Mouse (Mus musculus) neural tube, embryonic 13.5 days (tissue): ENCODE results near the gene Padi1. TPM values are rescaled to one million over a fixed set of nuclear protein-coding genes. Genes with fewer than 3 reads are reported as not detected.
A peak's percentile ranks its signal among the peaks of the same experiment; 100 is the strongest.

Experiments
- ATAC-seq: fragments of 200-750 bp; cut with Nextera tagmentation; 2 replicates; pipeline ENCODE4 v1.8.0; 2017; ENCODE audit warnings: low read depth, mild to moderate bottlenecking, moderate TSS enrichment, moderate library complexity
- H3K27ac ChIP-seq: fragments of 300-500 bp; sonication (generic); replicated peaks from 2 replicates; pipeline ENCODE4 v1.5.1; 2015; ENCODE audit warnings: moderate library complexity, mild to moderate bottlenecking, inconsistent platforms
- H3K27me3 ChIP-seq: fragments of 300-500 bp; sonication (generic); 2 replicates; pipeline ENCODE4 v1.6.1; 2015; ENCODE audit warnings: mild to moderate bottlenecking, inconsistent platforms
- H3K36me3 ChIP-seq: fragments of 300-500 bp; sonication (generic); 2 replicates; pipeline ENCODE4 v1.6.1; 2015; ENCODE audit warnings: mild to moderate bottlenecking, inconsistent platforms
- H3K4me1 ChIP-seq: fragments of 300-500 bp; sonication (generic); replicated peaks from 2 replicates; pipeline ENCODE4 v1.6.1; 2015; ENCODE audit warnings: inconsistent platforms
- H3K4me2 ChIP-seq: fragments of 300-500 bp; sonication (generic); 2 replicates; pipeline ENCODE4 v1.6.1; 2015; ENCODE audit warnings: inconsistent platforms, mild to moderate bottlenecking, moderate library complexity
- H3K4me3 ChIP-seq: fragments of 300-500 bp; sonication (generic); 2 replicates; pipeline ENCODE4 v1.5.1; 2015; ENCODE audit warnings: mild to moderate bottlenecking, inconsistent platforms
- H3K9ac ChIP-seq: fragments of 300-500 bp; sonication (generic); 2 replicates; pipeline ENCODE4 v1.6.1; 2015; ENCODE audit warnings: moderate library complexity, mild to moderate bottlenecking, inconsistent platforms
- H3K9me3 ChIP-seq: fragments of 300-500 bp; sonication (generic); 2 replicates; pipeline ENCODE4 v1.6.1; 2016; ENCODE audit warnings: inconsistent platforms
- WGBS: fragments of 180-500 bp; shearing (Covaris S2); methylation state at CpG from one replicate; pipeline ENCODE4 v1.1.7; 2015; 5-methylcytosine and 5-hydroxymethylcytosine counted together
- polyA plus RNA-seq: library from polyadenylated mRNA; unstranded; fragments of >200 nt; fragmentation: Nextera tagmentation; extraction: Ambion mirVana; gene quantifications from 2 replicates; pipeline ENCODE4 v1.2.1, GENCODE M21; 2015

Gene Padi1
- polyA plus RNA-seq, 1 experiment from 2014 or later: 0.11 TPM

GRCm38 (mm10) chr4:140813358-140814185 lies 32.0 kb downstream of the Padi1 start:
- Histone ChIP-seq H3K9ac (no peak overlapping the region), H3K4me1 (peaks cover 22% of the 10 kb centered on the region), H3K27me3 (peaks cover 24% of the 10 kb centered on the region), H3K4me2 (peak overlapping the region; percentile 50; the same call in 1 of the 2 replicates), H3K4me3 (no peak overlapping the region), H3K9me3 (no peaks in the 10 kb centered on the region), H3K27ac (no peak overlapping the region), H3K36me3 (no peaks in the 10 kb centered on the region)
- WGBS: 15% methylated on average over 13 of the region's 13 CpGs
- ATAC-seq: no peak

- WGBS: 27% methylated on average over 14 of the region's 14 CpGs
- Histone ChIP-seq H3K4me3 (no peak overlapping the region), H3K36me3 (no peaks in the 10 kb centered on the region), H3K9me3 (no peaks in the 10 kb centered on the region), H3K4me2 (no peak overlapping the region), H3K4me1 (peaks cover 22% of the 10 kb centered on the region), H3K9ac (no peak overlapping the region), H3K27me3 (peaks cover 24% of the 10 kb centered on the region), H3K27ac (no peak overlapping the region)
- ATAC-seq: no peak
Measured at GRCm38 (mm10) chr4:140812609-140813008, 33.0 kb downstream of the Padi1 start.

DNA sequence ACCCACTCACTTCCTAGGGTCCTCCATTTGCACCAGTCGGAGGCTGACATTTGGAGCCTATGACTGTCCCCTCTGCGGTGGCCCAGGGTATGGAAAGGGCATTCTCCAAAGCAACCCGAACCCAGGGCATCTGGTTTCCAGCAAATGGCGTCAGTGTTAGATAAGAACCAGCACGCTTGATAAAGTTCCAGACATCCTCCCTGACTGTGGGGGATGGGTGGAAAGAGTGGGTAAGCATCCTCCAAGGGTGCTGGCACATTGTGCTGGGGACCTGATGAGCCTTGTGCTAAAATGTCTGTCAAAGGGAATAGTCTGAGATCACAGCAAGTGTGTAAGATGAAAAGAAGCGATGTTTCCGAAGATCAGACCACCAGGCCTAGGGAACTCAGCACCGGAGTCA lies 33.4 kb downstream of the Padi1 start:
- H3K4me3 ChIP-seq: no peak overlapping the region
- H3K9ac ChIP-seq: no peak overlapping the region
- H3K4me1 ChIP-seq: peaks cover 22% of the 10 kb centered on the region
- no peak overlapping the region for H3K4me2 ChIP-seq
- H3K27me3 ChIP-seq: peaks cover 24% of the 10 kb centered on the region
- no peak overlapping the region for H3K27ac ChIP-seq
- ATAC-seq: no peak
- WGBS: 70% methylated on average over 8 of the region's 8 CpGs
- H3K9me3 ChIP-seq: no peaks in the 10 kb centered on the region
- no peaks in the 10 kb centered on the region for H3K36me3 ChIP-seq

DNA sequence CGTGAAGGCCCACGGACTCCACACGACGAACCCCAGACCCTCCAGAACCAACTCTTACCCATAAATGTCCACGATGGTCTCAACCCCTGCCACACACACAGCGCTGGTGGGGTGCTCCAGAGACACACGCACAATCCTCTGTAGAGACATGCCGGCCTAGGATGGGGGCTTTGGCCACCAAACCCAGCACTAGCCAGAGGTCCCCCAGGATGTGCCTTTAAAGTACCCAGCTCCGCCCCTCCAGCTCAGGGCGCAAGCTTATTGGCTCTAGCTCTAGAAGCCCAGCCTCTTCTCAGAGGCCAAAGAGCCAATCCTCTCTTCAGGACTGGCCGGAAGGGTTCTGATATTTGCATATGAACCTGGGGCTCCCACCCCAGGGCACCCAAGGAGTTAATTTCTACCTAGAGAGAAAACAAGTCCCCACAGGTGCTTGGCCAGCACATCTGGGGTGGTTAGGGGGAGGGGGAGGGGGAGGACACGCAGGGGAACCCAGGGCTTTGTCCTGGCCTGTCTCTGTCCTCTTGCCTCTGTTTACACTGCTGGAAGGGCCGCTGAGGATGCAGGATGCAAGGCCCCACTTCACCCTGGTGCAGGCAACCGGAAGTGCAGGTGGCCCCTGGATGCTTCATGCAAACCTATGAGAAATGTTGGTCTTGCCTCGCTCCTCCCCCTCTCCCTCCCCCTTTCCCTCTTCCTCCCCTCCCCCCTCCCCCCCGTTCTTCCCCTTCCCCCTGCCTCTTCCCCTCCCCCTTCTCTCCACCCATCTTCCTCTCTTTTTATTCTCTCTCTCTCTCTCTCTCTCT lies 34.9 kb downstream of the Padi1 start, which contains the start of gene Padi3:
Gene Padi3 (minus strand): TSS at position 191 of the 803 bp plus-strand sequence.
- H3K4me3 ChIP-seq: no peak within 1 kb of the TSS
- 66% methylated on average over 16 of the region's 16 CpGs for WGBS
- H3K27ac ChIP-seq: no peak within 1 kb of the TSS
- H3K36me3 ChIP-seq: no peaks in the 10 kb centered on the region
- peaks cover 22% of the 10 kb centered on the region for H3K4me1 ChIP-seq
- ATAC-seq: no peak
- H3K4me2 ChIP-seq: no peak within 1 kb of the TSS
- no peaks in the 10 kb centered on the region for H3K9me3 ChIP-seq
- H3K9ac ChIP-seq: no peak within 1 kb of the TSS
- peaks cover 23% of the 10 kb centered on the region for H3K27me3 ChIP-seq

- no peaks in the 10 kb centered on the region for H3K9me3 ChIP-seq
- WGBS: 88% methylated on average over 8 of the region's 8 CpGs
Measured at GRCm38 (mm10) chr4:140809118-140809517, 36.5 kb downstream of the Padi1 start.

GRCm38 (mm10) chr4:140804601-140805000 lies 41.0 kb downstream of the Padi1 start:
- Histone ChIP-seq H3K9ac (no peak overlapping the region), H3K36me3 (no peaks in the 10 kb centered on the region), H3K27ac (no peak overlapping the region), H3K4me2 (no peak overlapping the region), H3K27me3 (no peaks in the 10 kb centered on the region; the same call in 1 of the 2 replicates), H3K4me3 (no peak overlapping the region), H3K4me1 (no peaks in the 10 kb centered on the region), H3K9me3 (no peaks in the 10 kb centered on the region)
- no peak for ATAC-seq
- 71% methylated on average over 9 of the region's 9 CpGs for WGBS

More at GRCm38 (mm10) chr4:140809118-140809517, 36.5 kb downstream of the Padi1 start:
- H3K4me3 ChIP-seq: no peak overlapping the region
- ATAC-seq: no peak
- peaks cover 16% of the 10 kb centered on the region for H3K4me1 ChIP-seq
- H3K27ac ChIP-seq: no peak overlapping the region
- H3K9ac ChIP-seq: no peak overlapping the region
- H3K27me3 ChIP-seq: peaks cover 8% of the 10 kb centered on the region
- no peaks in the 10 kb centered on the region for H3K36me3 ChIP-seq
- H3K4me2 ChIP-seq: no peak overlapping the region

GRCm38 (mm10) chr4:140801364-140801763 lies 44.2 kb downstream of the Padi1 start:
- Histone ChIP-seq H3K4me3 (no peak overlapping the region), H3K4me2 (no peak overlapping the region), H3K9me3 (no peaks in the 10 kb centered on the region), H3K4me1 (no peaks in the 10 kb centered on the region), H3K9ac (no peak overlapping the region), H3K27ac (no peak overlapping the region), H3K27me3 (no peaks in the 10 kb centered on the region), H3K36me3 (no peaks in the 10 kb centered on the region)
- ATAC-seq: no peak
- WGBS: 85% methylated on average over 3 of the region's 3 CpGs

DNA sequence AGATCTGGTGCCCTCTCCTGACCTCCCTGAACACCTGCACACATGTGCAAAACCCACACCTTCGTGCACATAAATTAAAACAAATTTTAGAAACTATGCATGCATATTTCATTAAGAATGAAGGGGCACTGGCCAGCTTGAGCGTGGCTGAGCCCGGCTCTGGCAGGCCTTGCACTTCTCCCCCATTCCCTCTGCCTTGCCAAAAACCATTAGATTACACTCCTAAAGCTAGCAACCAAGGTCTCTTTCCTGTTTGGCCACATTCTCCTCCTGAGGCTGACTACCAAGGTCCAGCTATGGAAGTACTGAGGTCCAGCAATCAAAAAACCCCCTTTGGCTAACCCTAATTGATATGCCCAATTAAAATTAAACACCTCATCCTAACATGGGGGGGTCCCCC lies 48.8 kb downstream of the Padi1 start:
- no peak overlapping the region for H3K9ac ChIP-seq
- no peaks in the 10 kb centered on the region for H3K36me3 ChIP-seq
- H3K27ac ChIP-seq: no peak overlapping the region
- H3K27me3 ChIP-seq: no peaks in the 10 kb centered on the region
- ATAC-seq: no peak
- H3K4me3 ChIP-seq: no peak overlapping the region
- H3K4me1 ChIP-seq: no peaks in the 10 kb centered on the region
- H3K4me2 ChIP-seq: no peak overlapping the region
- 89% methylated on average over 3 of the region's 3 CpGs for WGBS
- H3K9me3 ChIP-seq: no peaks in the 10 kb centered on the region

DNA sequence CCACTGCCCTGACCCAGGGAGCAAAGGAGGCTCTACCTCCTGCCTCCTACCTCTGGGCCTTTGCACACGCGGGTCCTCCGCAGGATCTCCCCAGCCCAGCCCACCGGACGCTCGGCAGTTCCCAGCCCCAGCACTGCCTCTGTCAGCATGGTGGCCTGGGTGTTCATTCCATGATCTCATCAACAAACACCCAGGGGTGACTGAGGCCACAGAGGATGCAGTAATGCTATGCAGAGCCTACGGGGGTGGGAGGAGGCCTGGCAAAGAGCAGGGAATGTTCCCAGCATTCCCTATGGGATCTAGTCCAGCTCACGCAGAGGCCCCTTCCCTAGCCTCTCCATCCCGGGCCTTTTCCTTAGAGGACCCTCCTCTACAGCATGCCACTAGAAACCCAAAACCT lies 50.9 kb downstream of the Padi1 start:
- Histone ChIP-seq H3K4me3 (no peak overlapping the region), H3K9me3 (no peaks in the 10 kb centered on the region), H3K4me2 (no peak overlapping the region), H3K9ac (no peak overlapping the region), H3K36me3 (no peaks in the 10 kb centered on the region), H3K4me1 (no peaks in the 10 kb centered on the region), H3K27me3 (no peaks in the 10 kb centered on the region), H3K27ac (no peak overlapping the region)
- WGBS: 88% methylated on average over 9 of the region's 9 CpGs
- no peak for ATAC-seq

DNA sequence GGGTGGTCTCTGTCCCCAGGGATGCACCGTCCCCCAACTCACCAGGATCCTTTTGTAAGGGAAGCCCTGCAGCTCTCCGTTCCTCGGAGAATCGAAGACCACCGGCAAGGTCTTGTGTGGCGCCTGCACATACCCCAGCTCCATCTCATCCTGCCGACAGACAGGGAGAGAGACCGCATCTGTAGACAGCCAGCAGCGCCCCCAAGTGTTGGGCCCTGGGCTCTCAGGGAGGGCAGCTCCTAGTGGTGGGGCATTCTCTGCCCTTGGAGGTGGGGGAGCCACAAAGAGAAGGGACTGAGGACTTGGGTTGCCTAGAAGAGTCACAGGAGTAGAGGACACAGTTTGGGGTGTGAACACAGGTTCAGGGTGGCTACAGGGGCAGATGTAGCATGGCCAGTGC lies 51.8 kb downstream of the Padi1 start:
- no peaks in the 10 kb centered on the region for H3K36me3 ChIP-seq
- H3K9me3 ChIP-seq: no peaks in the 10 kb centered on the region
- no peak for ATAC-seq
- no peak overlapping the region for H3K27ac ChIP-seq
- no peaks in the 10 kb centered on the region for H3K27me3 ChIP-seq
- H3K4me2 ChIP-seq: no peak overlapping the region
- H3K9ac ChIP-seq: no peak overlapping the region
- no peaks in the 10 kb centered on the region for H3K4me1 ChIP-seq
- WGBS: 38% methylated on average over 9 of the region's 9 CpGs
- no peak overlapping the region for H3K4me3 ChIP-seq

DNA sequence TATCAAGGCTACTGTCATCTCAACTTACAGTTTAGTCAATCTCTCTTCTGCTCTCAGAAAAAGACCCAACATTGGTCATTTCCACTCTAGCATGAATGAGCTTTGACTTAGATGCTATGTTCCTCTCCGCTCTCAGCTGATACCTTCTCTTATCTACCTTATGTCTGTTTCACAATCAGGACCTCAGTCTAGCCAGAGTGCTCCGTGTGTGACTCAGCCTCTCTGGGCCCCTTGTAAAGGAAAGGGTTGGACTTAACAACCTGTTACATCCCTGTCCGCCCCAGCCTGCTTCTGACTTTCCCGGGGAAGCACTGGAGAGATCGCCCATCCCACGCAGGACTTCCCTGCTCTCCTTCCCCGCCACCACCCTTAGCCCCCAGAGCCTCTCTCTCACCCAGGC lies 53.0 kb downstream of the Padi1 start:
- 86% methylated on average over 7 of the region's 7 CpGs for WGBS
- ATAC-seq: no peak
- H3K9me3 ChIP-seq: no peaks in the 10 kb centered on the region

GRCm38 (mm10) chr4:140791071-140791470 lies 54.5 kb downstream of the Padi1 start:
- Histone ChIP-seq H3K4me1 (no peaks in the 10 kb centered on the region), H3K27ac (no peak overlapping the region), H3K9ac (no peak overlapping the region), H3K27me3 (no peaks in the 10 kb centered on the region), H3K4me2 (no peak overlapping the region), H3K36me3 (no peaks in the 10 kb centered on the region), H3K9me3 (peaks cover 5% of the 10 kb centered on the region; the same call in 1 of the 2 replicates), H3K4me3 (no peak overlapping the region)
- 81% methylated on average over 16 of the region's 16 CpGs for WGBS
- no peak for ATAC-seq

More for the DNA sequence above, 53.0 kb downstream of the Padi1 start:
- Histone ChIP-seq H3K27me3 (no peaks in the 10 kb centered on the region), H3K9ac (no peak overlapping the region), H3K4me2 (no peak overlapping the region), H3K4me1 (no peaks in the 10 kb centered on the region), H3K27ac (no peak overlapping the region), H3K4me3 (no peak overlapping the region), H3K36me3 (no peaks in the 10 kb centered on the region)
